Mouse (Mus musculus): ENCODE results near the gene Rps18. TPM values are rescaled to one million over a fixed set of nuclear protein-coding genes. Genes with fewer than 3 reads are reported as not detected.

Gene Rps18
- total RNA-seq, 2 experiments from 2014 or later, result 207 to 917 TPM

DNA sequence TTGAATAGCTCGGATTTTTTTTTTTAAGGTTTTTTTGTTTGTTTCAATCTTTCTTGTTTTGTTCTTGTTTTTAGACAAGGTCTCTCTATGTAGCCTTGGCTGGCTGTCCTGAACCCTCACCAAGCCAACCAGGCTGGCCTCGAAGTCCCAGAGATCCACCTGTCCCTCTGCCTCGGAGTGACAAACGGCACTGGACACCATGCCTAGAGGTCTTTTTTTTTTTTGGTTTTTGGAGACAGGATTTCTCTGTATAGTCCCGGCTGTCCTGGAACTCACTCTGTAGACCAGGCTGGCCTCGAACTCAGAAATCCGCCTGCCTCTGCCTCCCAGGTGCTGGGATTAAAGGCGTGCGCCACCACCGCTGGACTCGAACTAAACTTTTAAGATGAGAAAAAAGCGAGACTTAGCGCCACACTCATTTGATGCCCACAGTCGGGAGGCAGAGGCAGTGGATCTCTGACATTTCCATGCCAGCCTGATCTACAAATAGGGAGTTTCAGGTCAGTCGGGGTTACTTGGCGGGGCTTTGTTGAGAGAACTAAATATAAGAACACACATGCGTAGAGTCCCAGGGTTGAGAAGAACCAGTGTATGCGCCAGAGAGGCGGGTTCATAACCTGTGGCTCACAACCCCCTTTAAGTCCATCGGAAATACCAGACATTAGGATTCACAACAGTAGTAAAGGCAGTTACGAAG lies 27.4 kb downstream of the Rps18 start:
- ATAC-seq (replicated peaks; ENCODE audit: low FRiP score, poor library complexity, severe bottlenecking), result no peak

DNA sequence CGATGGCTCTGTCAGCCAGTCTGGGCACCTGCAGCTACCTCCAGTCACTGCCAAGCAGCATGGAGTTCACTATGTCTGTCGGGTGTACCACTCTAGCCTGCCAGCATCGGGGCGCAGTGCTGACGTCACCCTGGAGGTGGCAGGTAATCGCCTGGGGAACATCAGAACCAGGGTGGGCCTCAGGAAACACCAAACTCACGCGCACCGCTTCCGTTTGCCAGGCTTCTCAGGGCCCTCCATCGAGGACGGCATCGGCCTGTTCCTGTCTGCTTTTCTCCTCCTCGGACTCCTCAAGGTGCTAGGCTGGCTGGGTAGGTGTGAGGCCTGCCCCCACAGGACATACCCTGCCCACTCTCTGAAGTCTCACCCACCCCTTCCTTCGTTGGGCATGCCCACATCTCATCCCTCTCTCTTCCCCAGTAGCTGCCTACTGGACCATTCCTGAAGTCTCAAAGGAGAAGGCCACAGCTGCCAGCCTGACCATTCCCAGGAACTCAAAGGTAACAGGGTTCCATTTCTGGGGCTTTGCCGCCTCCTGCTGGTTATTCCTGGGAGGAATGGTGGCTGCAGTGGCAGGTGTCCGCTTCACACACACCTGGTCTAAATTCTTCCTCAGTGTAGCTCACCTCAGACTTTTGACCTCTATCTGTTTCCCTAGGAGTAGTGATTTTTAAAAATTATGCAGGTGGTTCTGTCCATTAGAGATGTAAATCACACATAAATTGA lies 29.4 kb downstream of the Rps18 start:
- ATAC-seq (replicated peaks; ENCODE audit: low FRiP score, poor library complexity, severe bottlenecking), result no peak

DNA sequence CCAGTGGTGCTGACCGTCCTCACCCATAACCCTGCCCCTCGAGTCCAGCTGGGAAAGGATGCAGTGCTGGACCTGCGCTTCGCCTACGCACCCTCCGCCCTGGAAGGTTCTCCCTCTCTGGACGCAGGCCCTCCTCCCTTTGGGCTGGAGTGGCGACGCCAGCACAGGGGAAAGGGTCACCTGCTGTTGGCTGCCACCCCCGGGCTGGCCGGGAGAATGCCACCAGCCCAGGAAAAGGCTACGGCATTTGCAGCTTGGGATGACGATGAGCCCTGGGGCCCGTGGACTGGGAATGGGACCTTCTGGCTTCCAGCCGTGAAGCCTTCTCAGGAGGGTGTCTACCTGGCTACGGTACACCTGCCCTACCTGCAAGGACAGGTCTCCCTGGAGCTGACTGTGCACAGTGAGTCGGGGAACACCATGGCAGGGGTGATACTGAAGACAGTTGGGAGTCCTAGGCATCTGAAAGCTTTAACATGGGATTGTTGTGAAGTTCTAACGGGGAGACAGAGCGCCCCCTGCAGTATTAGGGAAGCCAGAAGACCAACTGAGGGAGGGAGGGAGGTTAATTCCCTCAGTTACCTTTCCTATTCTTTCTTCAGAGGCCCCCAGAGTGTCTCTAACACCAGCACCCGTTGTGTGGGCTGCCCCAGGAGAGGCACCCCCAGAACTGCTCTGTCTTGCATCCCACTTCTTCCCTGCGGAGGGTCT lies 30.2 kb downstream of the Rps18 start:
- ATAC-seq (replicated peaks; ENCODE audit: low FRiP score, poor library complexity, severe bottlenecking), result no peak

DNA sequence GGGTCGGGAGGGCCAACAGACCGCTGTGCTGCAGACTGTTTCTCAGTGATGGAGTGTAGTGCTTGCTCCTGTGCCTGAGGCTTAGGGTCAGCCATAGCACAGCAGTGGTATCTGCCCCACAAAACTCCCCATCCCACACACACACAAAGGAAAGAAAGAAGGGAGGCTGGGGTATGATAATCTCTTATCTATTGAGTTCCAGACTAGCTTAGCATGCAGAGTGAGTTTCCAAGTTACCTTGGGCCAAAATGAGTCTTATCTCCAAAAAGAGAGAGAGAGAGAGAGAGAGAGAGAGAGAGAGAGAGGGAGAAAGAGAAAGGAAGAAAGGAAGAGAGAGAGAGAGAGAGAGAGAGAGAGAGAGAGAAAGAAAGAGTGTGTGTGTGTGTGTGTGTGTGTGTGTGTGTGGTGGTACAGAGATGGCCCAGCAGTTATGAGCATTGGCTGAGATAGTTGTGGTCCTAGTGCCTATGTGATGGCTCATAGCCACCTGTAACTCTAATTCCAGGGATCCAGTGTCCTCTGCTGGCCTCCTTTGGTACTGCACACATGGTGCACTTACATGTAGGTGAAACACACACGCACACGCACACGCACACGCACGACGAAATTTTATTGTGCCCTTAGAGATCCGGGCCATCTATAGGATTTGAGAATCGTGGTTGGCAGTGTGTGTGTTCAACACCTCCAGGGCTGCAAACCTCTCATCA lies 31.1 kb downstream of the Rps18 start:
- no peak for ATAC-seq (replicated peaks; ENCODE audit: low FRiP score, poor library complexity, severe bottlenecking)

DNA sequence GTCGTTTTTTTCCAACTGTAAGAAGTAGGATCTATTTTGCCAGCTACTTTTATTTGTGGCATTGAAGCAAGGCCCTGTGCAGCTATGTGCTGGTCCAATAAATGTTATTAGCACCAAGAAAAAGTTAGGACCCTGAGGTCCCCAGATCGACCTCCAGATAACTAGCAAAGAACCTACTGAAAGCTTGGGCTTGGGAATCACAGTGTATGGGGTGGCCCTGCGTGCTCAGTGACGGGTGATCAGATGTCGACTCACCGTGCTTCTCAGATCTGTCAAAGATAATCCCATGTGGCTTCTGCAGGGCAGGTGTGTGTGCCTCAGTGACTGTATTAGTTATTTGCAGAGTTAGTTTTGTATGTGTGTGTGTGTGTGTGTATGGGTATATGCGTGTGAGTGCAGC lies 34.4 kb downstream of the Rps18 start:
- no peak for ATAC-seq (replicated peaks; ENCODE audit: low FRiP score, poor library complexity, severe bottlenecking)

DNA sequence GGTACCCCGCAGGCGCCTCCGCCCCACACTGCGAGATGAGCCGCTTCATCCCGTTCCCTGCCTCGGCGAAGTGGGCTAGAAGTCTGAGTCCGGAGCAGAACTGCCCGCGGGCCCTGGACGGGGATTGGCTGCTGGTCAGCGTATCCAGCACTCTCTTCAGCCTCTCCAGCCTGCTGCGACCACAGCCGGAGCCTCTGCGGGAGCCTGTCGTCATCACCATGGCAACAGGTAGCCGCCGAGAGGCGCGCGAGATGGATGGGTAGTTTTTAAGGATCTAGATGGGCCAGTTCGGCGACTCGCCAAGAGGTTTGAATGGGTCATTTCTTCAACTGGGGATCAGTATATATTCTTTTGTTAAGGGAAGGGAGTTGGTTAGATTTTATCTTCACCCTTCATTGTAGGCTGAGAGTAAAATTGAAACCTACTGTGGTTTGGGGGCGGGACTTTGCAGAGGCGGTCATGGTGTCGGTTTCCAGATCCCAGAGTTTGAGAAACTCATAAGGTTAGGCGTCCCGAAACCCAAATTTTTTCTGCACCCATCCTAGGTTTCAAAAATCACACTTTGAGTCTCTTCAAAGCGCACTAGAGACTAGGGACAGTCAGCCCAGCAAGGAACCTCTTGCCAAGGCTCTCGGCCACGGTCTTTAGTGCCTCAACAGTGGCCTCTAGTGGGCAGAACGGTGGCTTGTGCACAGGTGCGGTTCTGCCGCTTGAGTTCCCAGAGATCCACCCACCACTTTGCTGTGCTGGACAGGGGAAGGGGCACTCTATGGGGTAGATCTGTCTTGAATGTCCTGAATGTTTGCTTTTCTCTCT lies 35.3 kb downstream of the Rps18 start:
- ATAC-seq (replicated peaks; ENCODE audit: low FRiP score, poor library complexity, severe bottlenecking), result peak; percentile 61

DNA sequence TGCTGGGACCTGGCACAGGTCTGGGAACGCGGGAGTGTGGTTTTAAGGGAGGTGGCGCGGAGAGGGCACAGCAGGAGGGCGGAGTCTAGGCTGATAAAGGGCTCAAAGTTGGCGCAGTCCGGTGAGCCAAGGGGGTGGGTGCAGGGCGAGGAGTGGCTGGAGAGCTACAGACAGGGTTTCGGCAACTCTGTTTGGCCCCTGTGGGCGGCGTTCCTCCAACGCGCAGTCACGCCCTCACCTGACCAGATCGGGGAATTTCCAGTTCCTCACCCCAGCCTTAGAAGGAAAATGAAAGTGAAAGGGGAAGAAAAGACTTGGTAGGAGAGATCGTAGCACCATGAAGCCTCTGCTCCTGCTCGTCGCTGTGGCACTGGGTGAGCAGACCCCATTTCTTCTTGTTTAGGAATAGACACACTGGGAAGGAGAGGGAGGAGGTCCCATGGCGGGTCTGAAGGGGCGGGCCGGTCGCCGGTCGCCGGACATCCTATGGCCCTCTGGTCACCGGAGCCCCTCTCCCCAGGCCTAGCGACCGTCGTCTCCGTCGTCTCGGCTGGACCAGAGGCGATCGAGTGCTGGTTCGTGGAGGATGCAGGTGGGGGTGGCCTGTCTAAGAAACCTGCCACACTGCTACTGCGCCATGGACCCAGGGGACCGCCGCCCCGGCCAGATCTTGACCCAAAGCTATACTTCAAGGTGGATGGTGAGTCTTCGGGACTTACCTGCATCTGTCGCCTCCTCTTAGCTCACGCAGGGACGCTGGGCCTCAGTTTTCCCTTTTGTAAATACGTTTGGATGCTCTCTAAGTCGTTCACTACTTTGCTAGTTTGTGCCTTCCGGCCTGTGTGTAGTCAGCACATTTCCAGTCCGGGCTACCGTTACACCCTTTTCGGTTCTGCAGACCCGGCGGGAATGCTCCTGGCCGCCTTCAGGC lies 36.2 kb downstream of the Rps18 start:
- ATAC-seq (replicated peaks; ENCODE audit: low FRiP score, poor library complexity, severe bottlenecking), result peak; percentile 68

DNA sequence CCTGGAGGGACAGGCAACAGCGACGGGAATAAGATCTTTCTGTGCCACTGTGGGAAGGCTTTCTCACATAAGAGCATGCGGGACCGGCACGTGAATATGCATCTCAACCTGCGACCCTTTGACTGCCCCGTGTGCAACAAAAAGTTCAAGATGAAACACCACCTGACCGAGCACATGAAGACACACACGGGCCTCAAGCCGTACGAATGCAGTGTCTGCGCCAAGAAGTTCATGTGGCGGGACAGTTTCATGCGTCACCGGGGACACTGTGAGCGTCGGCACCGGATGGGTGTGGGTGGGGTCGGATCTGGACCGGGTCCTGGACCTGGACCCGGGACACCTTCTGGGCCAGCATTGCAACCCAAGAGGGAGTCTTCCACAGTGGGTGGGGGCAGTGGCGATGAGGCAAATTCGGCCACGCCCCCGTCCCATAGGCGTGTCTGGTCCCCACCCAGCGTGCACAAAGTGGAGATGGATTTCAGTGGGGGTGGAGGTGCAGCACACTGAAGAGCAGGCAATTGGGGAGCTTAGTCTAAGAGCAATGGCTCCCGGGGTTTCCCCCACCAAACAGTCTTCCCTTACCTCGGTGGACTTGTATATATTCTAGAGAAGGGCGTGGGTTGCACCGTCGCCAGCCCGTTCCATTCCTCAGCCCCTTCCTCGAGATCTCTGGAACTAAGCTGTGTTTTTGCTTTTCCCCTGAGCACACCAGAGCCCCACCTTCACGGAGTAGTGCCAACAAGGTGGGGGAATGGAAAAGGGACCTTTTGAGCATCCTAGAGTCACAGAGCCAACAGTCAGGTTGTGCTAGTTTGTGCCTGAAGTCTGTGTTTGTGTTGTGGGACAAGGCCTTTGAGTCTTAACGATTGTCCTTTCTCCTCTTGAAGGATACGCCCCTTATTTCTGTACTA lies 37.3 kb downstream of the Rps18 start:
- ATAC-seq (replicated peaks; ENCODE audit: low FRiP score, poor library complexity, severe bottlenecking), result peak; percentile 6; the same call in 1 of the 2 replicates

DNA sequence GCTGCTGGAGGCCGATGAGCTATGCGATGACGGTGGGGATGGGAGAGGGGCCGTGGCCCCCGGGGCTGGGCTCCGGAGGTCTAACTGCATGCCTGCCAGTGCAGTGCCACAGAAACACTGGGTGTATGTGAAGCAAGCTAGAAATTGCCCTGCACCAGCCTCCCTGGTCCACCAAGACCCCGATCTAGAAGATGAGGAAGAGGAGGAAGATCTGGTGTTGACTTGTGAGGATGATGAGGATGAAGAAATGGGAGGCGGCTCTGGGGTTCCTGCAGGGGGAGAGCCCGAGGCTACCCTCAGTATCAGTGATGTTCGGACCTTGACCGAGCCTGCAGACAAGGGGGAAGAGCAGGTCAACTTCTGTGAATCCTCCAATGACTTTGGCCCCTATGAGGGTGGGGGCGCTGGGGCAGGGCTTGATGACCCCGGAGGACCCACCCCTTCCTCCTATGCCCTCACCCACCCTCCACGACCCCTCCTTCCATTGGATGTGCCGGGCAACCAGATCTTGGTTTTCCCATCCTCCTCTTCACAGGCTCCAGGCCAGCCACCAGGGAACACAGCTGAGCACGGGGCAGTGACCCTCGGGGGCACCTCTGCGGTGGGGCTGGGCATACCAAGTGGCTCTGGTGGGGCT lies 38.0 kb downstream of the Rps18 start:
- ATAC-seq (replicated peaks; ENCODE audit: low FRiP score, poor library complexity, severe bottlenecking), result no peak

DNA sequence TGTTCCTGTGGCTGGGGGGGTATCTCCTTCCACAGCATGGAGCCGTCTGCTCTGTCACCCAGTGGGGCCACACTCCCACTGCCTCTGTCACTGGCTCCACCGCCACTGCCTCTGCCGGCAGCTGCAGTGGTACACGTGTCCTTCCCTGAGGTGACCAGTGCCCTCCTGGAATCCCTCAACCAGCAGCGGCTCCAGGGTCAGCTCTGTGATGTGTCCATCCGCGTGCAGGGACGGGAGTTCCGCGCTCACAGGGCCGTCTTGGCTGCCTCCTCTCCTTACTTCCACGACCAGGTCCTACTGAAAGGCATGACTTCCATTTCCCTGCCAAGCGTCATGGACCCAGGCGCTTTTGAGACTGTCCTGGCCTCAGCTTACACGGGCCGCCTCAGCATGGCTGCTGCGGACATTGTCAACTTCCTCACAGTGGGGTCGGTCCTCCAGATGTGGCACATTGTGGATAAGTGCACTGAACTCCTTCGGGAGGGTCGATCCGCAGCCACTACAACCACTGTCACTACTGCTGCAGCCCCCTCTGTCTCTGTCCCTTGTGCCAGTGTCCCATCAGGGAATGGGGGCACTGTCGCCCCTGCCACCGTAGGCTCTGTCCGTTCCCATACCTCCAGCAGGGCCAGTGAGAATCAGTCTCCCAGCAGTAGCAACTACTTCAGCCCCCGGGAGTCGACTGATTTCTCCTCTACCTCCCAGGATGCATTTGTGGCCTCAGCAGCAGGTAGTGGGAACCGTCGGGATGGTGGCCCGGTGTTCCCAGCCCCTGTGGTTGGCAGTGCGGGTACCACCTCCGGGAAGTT lies 38.8 kb downstream of the Rps18 start:
- ATAC-seq (replicated peaks; ENCODE audit: low FRiP score, poor library complexity, severe bottlenecking), result no peak

DNA sequence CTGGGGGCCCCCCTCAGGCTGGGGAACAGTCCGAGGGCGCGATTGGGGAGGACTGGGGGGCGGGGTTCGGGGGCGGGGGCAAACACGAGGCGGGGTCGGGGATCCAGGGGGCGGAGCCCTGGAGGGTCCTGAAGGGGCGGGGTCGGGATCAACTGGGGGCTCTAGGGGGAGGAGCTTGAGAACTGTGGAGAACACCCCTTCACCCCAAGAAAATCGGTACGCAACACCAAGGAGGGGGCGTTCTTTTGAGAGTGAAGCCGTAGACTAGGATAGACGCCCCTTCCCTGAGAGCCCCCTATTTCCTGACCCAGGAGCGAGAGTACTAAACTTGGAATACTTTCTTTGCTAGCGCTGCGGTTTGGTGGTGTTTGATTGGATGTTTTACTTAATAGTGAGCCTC lies 39.5 kb downstream of the Rps18 start:
- ATAC-seq (replicated peaks; ENCODE audit: low FRiP score, poor library complexity, severe bottlenecking), result no peak

DNA sequence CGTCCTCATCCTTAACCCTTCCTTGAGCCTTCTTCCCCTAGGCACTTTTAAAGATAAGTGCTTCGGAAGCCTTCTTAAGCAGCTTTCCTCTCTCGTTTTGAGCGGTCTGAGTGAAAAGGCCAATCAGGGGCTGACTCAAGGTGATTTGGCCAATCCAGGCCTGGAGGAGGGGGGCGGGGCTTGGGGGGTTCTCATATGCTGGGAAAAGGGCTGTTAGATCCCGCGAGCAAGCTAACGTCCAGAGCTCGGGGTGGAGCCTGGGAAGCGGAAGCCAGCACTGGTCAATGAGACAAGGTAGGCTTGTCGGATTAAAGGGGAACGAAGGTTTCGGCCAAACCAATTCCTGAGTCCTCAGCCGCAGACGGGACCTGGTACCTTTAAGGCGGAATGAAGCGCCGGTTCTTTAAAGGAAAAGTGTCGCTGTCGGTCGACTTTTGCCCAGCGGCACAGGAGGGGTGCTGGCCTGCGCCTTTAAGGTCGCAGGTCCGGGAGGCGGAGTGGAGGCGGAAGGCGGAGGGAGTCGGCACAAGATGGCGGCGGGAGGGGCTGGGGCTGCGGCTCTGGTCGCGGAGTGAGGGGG lies 40.0 kb downstream of the Rps18 start, which contains the start of the genes Tapbp and Zbtb22:
Tapbp (plus strand) TSS at position 229 of the 580 bp plus-strand sequence.
Zbtb22 (plus strand) TSS at position 234 of the 580 bp plus-strand sequence.
- peak; percentile 70 for ATAC-seq (replicated peaks; ENCODE audit: low FRiP score, poor library complexity, severe bottlenecking)

DNA sequence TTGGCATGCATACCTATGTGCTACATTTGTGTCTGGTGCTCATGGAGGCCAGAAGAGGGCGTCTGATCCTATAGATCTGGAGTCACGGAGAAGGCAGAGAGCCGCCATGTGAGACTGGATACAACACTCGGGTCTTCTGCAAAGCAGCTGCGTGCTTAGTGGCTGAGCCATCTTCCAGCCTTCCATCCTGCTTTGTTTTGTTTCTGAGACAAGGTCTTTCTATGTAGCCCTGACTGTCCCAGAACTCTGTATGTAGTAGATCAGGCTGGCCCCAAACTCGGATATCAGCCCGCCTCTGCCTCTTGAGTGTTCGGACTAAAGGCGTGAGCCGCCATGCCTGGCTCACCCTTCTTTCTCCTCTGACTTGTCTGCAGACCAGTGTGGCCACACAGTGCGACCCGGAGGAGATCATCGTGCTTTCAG lies 40.8 kb downstream of the Rps18 start:
- no peak for ATAC-seq (replicated peaks; ENCODE audit: low FRiP score, poor library complexity, severe bottlenecking)

DNA sequence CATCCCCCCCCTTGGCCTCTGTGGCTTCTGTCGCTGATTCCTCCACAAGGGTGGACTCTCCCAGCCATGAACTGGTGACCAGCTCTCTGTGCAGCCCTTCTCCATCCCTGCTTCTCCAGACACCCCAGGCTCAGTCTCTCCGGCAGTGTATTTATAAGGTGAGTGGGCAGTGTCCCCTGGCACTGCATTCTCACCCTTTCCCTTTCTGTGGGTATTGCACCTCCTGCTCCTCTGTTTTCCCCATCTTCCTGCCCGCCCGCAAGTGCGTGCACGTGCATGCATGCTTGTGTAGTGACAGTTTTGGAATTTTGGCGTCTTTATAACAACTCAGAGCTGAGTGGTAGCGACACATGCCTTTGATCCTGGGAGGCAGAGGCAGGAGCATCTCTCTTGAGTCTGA lies 41.9 kb downstream of the Rps18 start:
- no peak for ATAC-seq (replicated peaks; ENCODE audit: low FRiP score, poor library complexity, severe bottlenecking)

DNA sequence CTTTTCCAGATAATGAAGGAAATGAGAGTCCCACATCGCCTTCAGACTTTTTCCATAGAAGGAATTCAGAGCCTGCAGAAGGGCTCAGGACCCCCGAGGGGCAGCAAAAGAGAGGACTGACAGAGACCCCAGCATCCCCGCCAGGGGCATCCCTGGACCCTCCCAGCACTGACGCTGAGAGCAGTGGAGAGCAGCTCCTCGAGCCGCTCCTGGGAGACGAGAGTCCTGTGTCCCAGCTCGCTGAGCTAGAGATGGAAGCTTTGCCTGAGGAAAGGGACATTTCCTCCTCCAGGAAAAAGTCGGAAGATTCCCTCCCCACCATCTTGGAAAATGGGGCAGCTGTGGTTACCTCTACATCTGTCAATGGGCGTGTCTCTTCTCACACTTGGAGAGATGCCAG lies 42.5 kb downstream of the Rps18 start:
- no peak for ATAC-seq (replicated peaks; ENCODE audit: low FRiP score, poor library complexity, severe bottlenecking)

All from erythroblast, adult 5-6 weeks (primary cell).